In genomic region chr5:92083417-92084038, GRCm38 (mm10) we compare ENCODE assay signal across 8 mouse cellular contexts. TPM values are rescaled to one million over a fixed set of nuclear protein-coding genes. Genes with fewer than 3 reads are reported as not detected.
DNase-seq lines count a peak whose midpoint lies in the region; ATAC-seq and TF ChIP-seq lines count a peak whose summit lies in the region.

G3bp2 (minus strand) TSS chr5:92083719.

- intact Hi-C loops in heart, postnatal 25 days (cut with DNase I): loop anchor here (2.0 to 5.0 kb wide), 3 partner anchors 29 to 53 kb away; partner anchors contain the start of genes Cdkl2 and Uso1

- TF ChIP-seq POLR2A in lung, adult 2 months (IDR thresholded peaks at IDR 0.05; ENCODE audit: borderline replicate concordance, extremely low read depth, low read depth, low read length): peak; percentile 64; the same call in 1 of the 2 replicates

- H3K9ac ChIP-seq in ES-E14 (ENCODE audit: insufficient read depth, low read depth, low read length, poor library complexity, severe bottlenecking): peak within 1 kb of the TSS; percentile 88
- peak within 1 kb of the TSS; percentile 97 for H3K9ac ChIP-seq in forebrain, embryonic 15.5 days (replicated peaks)

- H3K4me3 ChIP-seq in ES-E14 (ENCODE audit: insufficient read depth in 1 of 2, low read depth in 1 of 2, low read length in 2 of 2, poor library complexity in 1 of 2, severe bottlenecking in 1 of 2): peak within 1 kb of the TSS; percentile 91 to 94
- H3K4me3 ChIP-seq in forebrain, embryonic 15.5 days: peak within 1 kb of the TSS; percentile 98
- peak within 1 kb of the TSS; percentile 98 for H3K4me3 ChIP-seq in lung, adult 2 months (replicated peaks; ENCODE audit: extremely low read depth, low read depth, low read length)

- peak; percentile 99 for ATAC-seq in forebrain, embryonic 15.5 days (replicated peaks)
- ATAC-seq in neutrophil, adult 5-6 weeks (ENCODE audit: extremely low read depth, insufficient number of reproducible peaks, low FRiP score, poor library complexity, severe bottlenecking): peak; percentile 90

- TF ChIP-seq CTCF in lung, adult 2 months (IDR thresholded peaks at IDR 0.05; ENCODE audit: insufficient read depth, low read length): no peak

- H3K9me3 ChIP-seq in ES-E14 (ENCODE audit: control insufficient read depth, insufficient read depth, low read depth, low read length): no peaks in the 10 kb centered on the region
- no peaks in the 10 kb centered on the region for H3K9me3 ChIP-seq in forebrain, embryonic 15.5 days

- WGBS in forebrain, embryonic 15.5 days: under 1% methylated on average over 65 of the region's 65 CpGs
- WGBS in lung, adult 2 months: under 1% methylated on average over 65 of the region's 65 CpGs

- in situ Hi-C loops in ES-E14 (cut with MboI; ENCODE audit: low sequenced_read_pairs in 2 of 2, unreplicated experiment in 2 of 2): no loop called here

- H3K36me3 ChIP-seq in ES-E14 (ENCODE audit: control insufficient read depth, insufficient read depth, low read length, poor library complexity, severe bottlenecking): no peaks in the 10 kb centered on the region
- H3K36me3 ChIP-seq in forebrain, embryonic 15.5 days: no peaks in the 10 kb centered on the region

- H3K4me1 ChIP-seq in ES-E14 (ENCODE audit: control insufficient read depth in 2 of 2, insufficient read depth in 2 of 2, low read length in 2 of 2, poor library complexity in 1 of 2): peaks cover 4 to 14% of the 10 kb centered on the region in 2 experiments; a peak in 3 of 4 replicates
- peaks cover 34% of the 10 kb centered on the region for H3K4me1 ChIP-seq in forebrain, embryonic 15.5 days
- peaks cover 10% of the 10 kb centered on the region for H3K4me1 ChIP-seq in lung, adult 2 months (ENCODE audit: control insufficient read depth, insufficient read depth, low read length)

- H3K4me2 ChIP-seq in forebrain, embryonic 15.5 days (replicated peaks): peak within 1 kb of the TSS; percentile 58

- H3K27ac ChIP-seq in ES-E14 (ENCODE audit: insufficient read depth, low read depth, low read length, poor library complexity, severe bottlenecking): peak within 1 kb of the TSS; percentile 92
- H3K27ac ChIP-seq in forebrain, embryonic 15.5 days (replicated peaks): peak within 1 kb of the TSS; percentile 99

- H3K27me3 ChIP-seq in forebrain, embryonic 15.5 days: no peaks in the 10 kb centered on the region

- DNase-seq in ES-E14 (ENCODE audit: low read depth, low spot score): peak; percentile 99
- peak; percentile 97 for DNase-seq in cerebellum, adult 11-12 months
- DNase-seq in heart, postnatal 25 days (ENCODE audit: low spot score): peak; percentile 94
- DNase-seq in layer of hippocampus, adult 18-20 months (ENCODE audit: low spot score in 2 of 2): peak; percentile 94 to 98
- peak; percentile 97 for DNase-seq in lung, adult 2 months
- DNase-seq in thymus, adult 18-20 months: peak; percentile 97 to 98

TF ChIP-seq in ES-E14, 5 proteins besides CTCF, POLR2A, EP300 and RAD21:
- 0 out of 2 replicates have a peak, but pooled peaks have one; percentile 6 for TF ChIP-seq MAFK (IDR thresholded peaks at IDR 0.05; ENCODE audit: insufficient read depth, low read depth, low read length)
- peak; percentile 86 for TF ChIP-seq CHD2 (IDR thresholded peaks at IDR 0.05; ENCODE audit: low read depth, low read length)
- peak; percentile 80; the same call in 1 of the 2 replicates for TF ChIP-seq HCFC1 (IDR thresholded peaks at IDR 0.05; ENCODE audit: borderline replicate concordance, insufficient read depth, low read length)
- no peak for TF ChIP-seq ZC3H11A (IDR thresholded peaks at IDR 0.05; ENCODE audit: borderline replicate concordance, low read depth, low read length)
- no peak for TF ChIP-seq ZNF384 (IDR thresholded peaks at IDR 0.05; ENCODE audit: low read depth, low read length)

RNA-seq across cellular contexts. Expression of gene G3bp2, which starts in this region (rescaled TPM):
- total RNA-seq in ES-E14 (2012; rRNA removed): 246 and 266 TPM in 2 replicates
- polyA plus RNA-seq in forebrain, embryonic 15.5 days (2015; fragmentation: Nextera tagmentation; extraction: Ambion mirVana): 323 and 349 TPM in 2 replicates
- total RNA-seq in heart, postnatal 25 days (2021): 10 to 100 TPM; 64.4 to 67.9 TPM
- 100 to 1,000 TPM; 237 to 252 TPM for total RNA-seq in layer of hippocampus, adult 18-20 months (2021)
- polyA plus RNA-seq in lung, adult 2 months (2012; rRNA removed): 11.1 and 17.2 TPM in 2 replicates
- 117 and 139 TPM in 2 replicates for total RNA-seq in neutrophil, adult 5-6 weeks (2017)

Comparison
In these comparisons a context has a peak if more than half of its experiments do, and no peak if none do; other contexts are left out.
1. Peak in every context shown above with its lines: DNase-seq, ATAC-seq, H3K4me3 ChIP-seq and H3K27ac ChIP-seq.
2. RNA of gene G3bp2 (polyA plus RNA-seq): 323 to 349 TPM in forebrain, embryonic 15.5 days; 11.1 to 17.2 TPM in lung, adult 2 months; every median in the first group is over 10 times any median in the second.